Mouse (Mus musculus) midbrain, embryonic 11.5 days (tissue): ENCODE results near the gene Snrpa1. TPM values are rescaled to one million over a fixed set of nuclear protein-coding genes. Genes with fewer than 3 reads are reported as not detected.

Source experiments
- ATAC-seq: fragments of 200-750 bp; cut with Nextera tagmentation; 2 replicates; pipeline ENCODE4 v1.8.0; 2017; ENCODE audit warnings: moderate TSS enrichment, moderate library complexity; ENCODE audit not compliant: low FRiP score
- DNase-seq: peaks from one replicate; pipeline ENCODE4 v3.0.0; 2015; ENCODE audit warnings: low spot score; ENCODE audit errors: missing footprints
- H3K27ac ChIP-seq: fragments of 300-500 bp; sonication (generic); 2 replicates; pipeline ENCODE4 v1.5.1; 2014; ENCODE audit warnings: low read depth, low read length
- H3K27me3 ChIP-seq: fragments of 300-500 bp; sonication (generic); 2 replicates; pipeline ENCODE4 v1.6.1; 2014; ENCODE audit warnings: mild to moderate bottlenecking, low read length, moderate library complexity, mixed read lengths; ENCODE audit not compliant: control insufficient read depth, insufficient read depth
- H3K36me3 ChIP-seq: fragments of 300-500 bp; sonication (generic); 2 replicates; pipeline ENCODE4 v1.6.1; 2014; ENCODE audit warnings: mild to moderate bottlenecking, low read length, moderate library complexity, mixed read lengths; ENCODE audit not compliant: control insufficient read depth, insufficient read depth
- H3K4me1 ChIP-seq: fragments of 300-500 bp; sonication (generic); 2 replicates; pipeline ENCODE4 v1.6.1; 2014; ENCODE audit warnings: low read length; ENCODE audit not compliant: control insufficient read depth, insufficient read depth
- H3K4me2 ChIP-seq: fragments of 300-500 bp; sonication (generic); 2 replicates; pipeline ENCODE4 v1.6.1; 2014; ENCODE audit warnings: mild to moderate bottlenecking, moderate library complexity
- H3K4me3 ChIP-seq: fragments of 300-500 bp; sonication (generic); 2 replicates; pipeline ENCODE4 v1.5.1; 2014; ENCODE audit warnings: low read depth, low read length
- H3K9ac ChIP-seq: fragments of 300-500 bp; sonication (generic); 2 replicates; pipeline ENCODE4 v1.6.1; 2014; ENCODE audit warnings: low read length
- H3K9me3 ChIP-seq: fragments of 300-500 bp; sonication (generic); 2 replicates; pipeline ENCODE4 v1.6.1; 2016; ENCODE audit warnings: low read length; ENCODE audit not compliant: control insufficient read depth
- WGBS: fragments of 180-500 bp; shearing (Covaris S2); extraction: QIAGEN DNeasy Blood & Tissue Kit; methylation state at CpG from one replicate; pipeline ENCODE4 v1.1.7; 2014; 5-methylcytosine and 5-hydroxymethylcytosine counted together
- polyA plus RNA-seq: library from polyadenylated mRNA; unstranded; fragments of >200 nt; fragmentation: Nextera tagmentation; extraction: Ambion mirVana; gene quantifications from 2 replicates; pipeline ENCODE4 v1.2.1, GENCODE M21; 2014

Snrpa1 gene
- polyA plus RNA-seq, 1 experiment from 2014 or later, result 230 TPM

DNA sequence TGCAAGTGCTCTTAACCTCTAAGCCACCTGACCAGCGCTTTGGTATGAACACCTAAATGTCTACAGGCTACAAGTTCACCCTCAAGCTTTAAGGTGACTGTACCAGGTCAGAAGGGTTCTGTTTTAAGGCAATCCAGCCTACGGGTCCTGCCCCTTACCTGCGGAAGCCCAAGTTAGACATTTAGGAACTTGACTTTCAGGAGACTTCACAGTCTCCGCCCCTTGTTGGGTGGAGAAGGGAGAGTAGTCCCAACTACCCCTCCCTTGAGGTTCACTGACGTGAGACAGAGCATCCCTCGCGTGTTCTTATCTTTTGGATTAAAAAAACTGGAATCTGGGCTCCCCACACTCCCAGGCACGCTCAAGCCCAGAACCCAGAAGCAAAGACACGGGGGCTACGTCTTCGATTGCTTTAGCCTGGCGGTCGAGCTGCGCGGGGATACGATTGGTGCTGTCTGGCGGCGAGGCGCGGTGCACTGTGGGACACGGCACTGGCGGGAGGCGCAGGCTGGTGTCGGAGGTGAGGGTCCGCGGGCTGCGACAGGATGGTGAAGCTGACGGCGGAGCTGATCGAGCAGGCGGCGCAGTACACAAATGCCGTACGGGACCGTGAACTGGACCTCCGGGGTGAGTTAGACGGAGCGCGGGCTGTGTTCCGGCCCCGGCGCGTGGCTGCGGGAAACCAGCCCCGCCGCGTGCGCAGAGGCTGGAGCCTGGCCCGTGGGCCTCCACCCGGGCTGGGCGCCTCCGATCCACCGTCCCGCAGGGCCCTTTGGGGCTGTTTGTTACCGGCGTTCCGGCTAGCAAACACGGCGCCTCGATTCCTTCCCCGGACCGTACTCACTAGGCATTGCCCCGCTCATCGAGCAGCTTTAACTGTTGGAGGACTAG is 1.5 kb downstream of the Snrpa1 start:
- Histone ChIP-seq H3K27ac (peak overlapping the region; percentile 9; the same call in 1 of the 2 replicates), H3K4me2 (peak overlapping the region; percentile 86)
- WGBS, result under 1% methylated on average over 64 of the region's 64 CpGs

DNA sequence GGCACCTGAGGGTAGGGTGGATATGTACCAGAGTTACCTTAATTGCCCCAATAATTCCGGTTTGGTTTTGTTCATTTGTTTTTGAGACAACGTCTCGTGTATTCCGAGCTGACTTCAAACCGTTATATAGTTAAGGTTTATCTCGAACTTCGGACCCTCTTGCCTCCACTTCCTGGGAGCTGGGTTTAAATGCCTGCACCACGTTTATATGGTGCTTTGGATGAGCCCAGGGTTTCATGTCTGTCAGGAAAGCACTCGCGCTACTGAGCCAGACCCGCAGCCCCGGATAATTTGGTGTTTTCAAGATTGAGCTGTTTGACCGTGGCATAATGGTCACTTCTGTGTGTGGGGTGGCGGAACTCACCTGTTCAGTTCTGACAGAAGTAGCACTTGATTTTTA is 2.3 kb downstream of the Snrpa1 start:
- ATAC-seq, result no peak
- H3K27ac ChIP-seq, result no peak overlapping the region

More for the DNA sequence above, 1.5 kb downstream of the Snrpa1 start:
- ATAC-seq (peak; percentile 95), DNase-seq (peak; percentile 99)
- Histone ChIP-seq H3K4me3 (peak overlapping the region; percentile 94), H3K9me3 (no peaks in the 10 kb centered on the region), H3K36me3 (peaks cover 4% of the 10 kb centered on the region; the same call in 1 of the 2 replicates), H3K27me3 (no peaks in the 10 kb centered on the region), H3K9ac (peak overlapping the region; percentile 93), H3K4me1 (peaks cover 15% of the 10 kb centered on the region)

GRCm38 (mm10) chr7:66076411-66076810 is 17.6 kb downstream of the Snrpa1 start:
- no peak overlapping the region for H3K4me2 ChIP-seq
- no peaks in the 10 kb centered on the region for H3K27me3 ChIP-seq
- whole genome bisulfite sequencing, result 90% methylated on average over 2 of the region's 2 CpGs
- no peak overlapping the region for H3K4me3 ChIP-seq
- peaks cover 12% of the 10 kb centered on the region for H3K36me3 ChIP-seq
- no peak overlapping the region for H3K9ac ChIP-seq
- DNase-seq (no peak), ATAC-seq (no peak)
- peaks cover 11% of the 10 kb centered on the region for H3K4me1 ChIP-seq
- no peak overlapping the region for H3K27ac ChIP-seq
- no peaks in the 10 kb centered on the region for H3K9me3 ChIP-seq

More for the DNA sequence above, 2.3 kb downstream of the Snrpa1 start:
- Histone ChIP-seq H3K9me3 (no peaks in the 10 kb centered on the region), H3K36me3 (peaks cover 4% of the 10 kb centered on the region; the same call in 1 of the 2 replicates), H3K27me3 (no peaks in the 10 kb centered on the region), H3K4me2 (peak overlapping the region; percentile 86), H3K4me1 (peaks cover 15% of the 10 kb centered on the region), H3K4me3 (peak overlapping the region; percentile 94), H3K9ac (peak overlapping the region; percentile 93)
- 2% methylated on average over 14 of the region's 14 CpGs for WGBS
- peak; percentile 85 for DNase-seq

GRCm38 (mm10) chr7:66079364-66080230 is 20.8 kb downstream of the Snrpa1 start, which contains the start of gene Selenos:
Gene Selenos, plus strand, starts transcription at chr7:66079649.
- Histone ChIP-seq H3K9me3 (no peaks in the 10 kb centered on the region), H3K36me3 (peaks cover 17% of the 10 kb centered on the region), H3K27me3 (no peaks in the 10 kb centered on the region), H3K9ac (peak within 1 kb of the TSS; percentile 69), H3K4me1 (peaks cover 11% of the 10 kb centered on the region), H3K27ac (0 out of 2 replicates have a peak within 1 kb of the TSS, but pooled peaks have one; percentile 31), H3K4me3 (peak within 1 kb of the TSS; percentile 62), H3K4me2 (peak within 1 kb of the TSS; percentile 91)
- under 1% methylated on average over 61 of the region's 65 CpGs for WGBS
- peak; percentile 99 for DNase-seq
- ATAC-seq, result peak; percentile 100

DNA sequence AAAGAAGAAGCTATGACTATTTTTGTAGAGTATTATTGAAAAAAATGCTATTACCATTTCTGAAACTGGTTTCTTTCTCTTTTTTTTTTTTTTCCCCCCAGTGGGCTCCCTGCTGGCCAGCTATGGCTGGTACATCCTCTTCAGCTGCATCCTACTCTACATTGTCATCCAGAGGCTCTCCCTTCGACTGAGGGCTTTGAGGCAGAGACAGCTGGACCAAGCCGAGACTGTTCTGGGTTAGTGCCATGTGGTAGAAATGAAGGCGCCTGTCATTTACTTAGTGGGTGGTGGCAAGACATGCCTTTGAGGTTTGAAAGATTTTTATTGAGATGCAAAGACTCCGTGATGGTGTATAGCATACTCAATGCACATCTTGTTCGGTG is 21.4 kb downstream of the Snrpa1 start:
- Histone ChIP-seq H3K9me3 (no peaks in the 10 kb centered on the region), H3K36me3 (peaks cover 11% of the 10 kb centered on the region; the same call in 1 of the 2 replicates), H3K4me3 (peak overlapping the region; percentile 62), H3K4me1 (peaks cover 11% of the 10 kb centered on the region), H3K27me3 (no peaks in the 10 kb centered on the region), H3K27ac (no peak overlapping the region), H3K9ac (peak overlapping the region; percentile 69), H3K4me2 (peak overlapping the region; percentile 91)
- ATAC-seq, result no peak
- 46% methylated on average over 5 of the region's 5 CpGs for WGBS
- peak; percentile 84 for DNase-seq

GRCm38 (mm10) chr7:66083757-66084156 is 25.0 kb downstream of the Snrpa1 start:
- H3K4me1 ChIP-seq, result peaks cover 11% of the 10 kb centered on the region
- no peak overlapping the region for H3K4me3 ChIP-seq
- no peak overlapping the region for H3K4me2 ChIP-seq
- 87% methylated on average over 6 of the region's 6 CpGs for WGBS
- no peak overlapping the region for H3K9ac ChIP-seq
- ATAC-seq (no peak), DNase-seq (no peak)
- peaks cover 23% of the 10 kb centered on the region for H3K36me3 ChIP-seq
- H3K9me3 ChIP-seq, result no peaks in the 10 kb centered on the region
- no peak overlapping the region for H3K27ac ChIP-seq
- H3K27me3 ChIP-seq, result no peaks in the 10 kb centered on the region

DNA sequence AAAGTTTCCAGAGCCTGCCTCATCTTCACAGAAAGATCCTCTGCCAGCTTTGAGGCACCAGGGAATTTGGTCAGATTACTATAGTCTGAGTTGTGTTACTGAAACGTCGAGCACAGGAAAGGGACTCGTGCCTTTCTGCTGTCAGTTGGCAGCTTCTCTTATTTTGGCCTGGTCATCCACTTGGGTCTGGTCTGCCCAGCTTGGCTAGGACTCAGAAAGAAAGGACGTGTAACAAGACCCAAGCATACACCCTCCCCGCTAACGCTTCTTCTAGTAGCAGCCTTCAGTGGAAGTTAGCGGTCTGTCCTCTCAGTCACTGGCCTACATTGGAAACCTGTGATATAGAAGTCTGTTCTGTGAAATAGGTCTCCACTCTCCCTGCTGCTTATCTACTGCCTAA is 25.7 kb downstream of the Snrpa1 start:
- peaks cover 8% of the 10 kb centered on the region for H3K4me1 ChIP-seq
- 87% methylated on average over 7 of the region's 7 CpGs for WGBS
- H3K9ac ChIP-seq, result no peak overlapping the region
- no peaks in the 10 kb centered on the region for H3K27me3 ChIP-seq
- DNase-seq, result no peak
- no peak overlapping the region for H3K4me3 ChIP-seq
- no peak for ATAC-seq
- H3K4me2 ChIP-seq, result no peak overlapping the region
- peaks cover 25% of the 10 kb centered on the region for H3K36me3 ChIP-seq
- no peak overlapping the region for H3K27ac ChIP-seq
- no peaks in the 10 kb centered on the region for H3K9me3 ChIP-seq

DNA sequence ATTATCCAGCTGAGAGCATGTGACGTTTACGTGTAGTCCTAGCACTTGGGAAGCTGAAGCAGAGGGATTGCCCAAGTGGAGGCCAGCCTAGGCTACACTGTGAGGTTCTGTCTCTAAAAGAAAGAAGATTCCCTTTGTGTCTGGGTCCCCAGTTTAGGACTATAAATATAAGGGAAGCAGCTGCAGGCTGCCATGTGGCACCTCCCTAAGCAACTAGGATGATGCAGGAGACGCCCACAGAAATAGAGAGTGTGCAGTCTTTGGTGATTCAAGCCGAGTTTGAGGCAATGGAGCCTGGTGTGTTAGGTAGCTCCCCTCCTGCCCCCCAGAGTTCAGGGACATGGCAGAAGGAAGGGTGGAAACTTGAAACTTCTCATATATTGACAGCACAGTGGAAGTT is 28.8 kb downstream of the Snrpa1 start:
- Histone ChIP-seq H3K4me2 (no peak overlapping the region), H3K9ac (no peak overlapping the region), H3K27ac (no peak overlapping the region), H3K9me3 (no peaks in the 10 kb centered on the region), H3K4me1 (no peaks in the 10 kb centered on the region), H3K4me3 (no peak overlapping the region), H3K36me3 (peaks cover 31% of the 10 kb centered on the region), H3K27me3 (no peaks in the 10 kb centered on the region)
- WGBS, result 90% methylated on average over 4 of the region's 4 CpGs
- no peak for ATAC-seq
- no peak for DNase-seq
